ENCODE assay signal across 22 mouse cellular contexts in the genomic region with DNA sequence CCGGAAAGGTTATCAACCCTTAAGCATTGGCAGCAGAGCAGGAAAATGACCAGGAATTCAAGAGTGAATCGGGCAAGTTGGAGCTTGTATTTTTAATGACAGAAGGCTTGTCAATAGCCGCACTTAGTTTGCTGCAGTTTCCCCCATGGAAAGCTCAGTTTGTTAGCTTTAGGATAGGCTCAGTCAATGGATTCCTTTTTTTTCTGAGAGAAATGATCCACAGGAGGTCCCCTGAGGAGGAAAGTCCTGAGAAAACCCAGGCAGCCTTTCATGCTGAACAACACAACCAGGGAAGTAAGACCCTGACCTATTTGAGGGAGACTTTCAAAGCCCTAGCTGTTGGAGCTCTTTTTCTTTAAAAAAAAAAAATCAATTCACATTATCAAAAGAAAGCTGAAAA.
"Had no signal": no experiment of that assay in that cellular context is flagged by ENCODE, and none has a peak within 500 bp of the region (broad histone marks: within the 10 kb centered on the region; RNA-seq: fewer than 3 reads in every experiment).

No protein-coding gene starts in this region.

- H3K4me1 ChIP-seq: kidney, embryonic 15.5 days; limb, embryonic 12.5 days; limb, embryonic 15.5 days; megakaryocyte, embryonic 14.5 days; neural tube, embryonic 15.5 days; stomach, embryonic 15.5 days had no signal

- H3K36me3 ChIP-seq: kidney, embryonic 15.5 days; limb, embryonic 12.5 days; limb, embryonic 15.5 days; midbrain, embryonic 15.5 days; neural tube, embryonic 12.5 days; neural tube, embryonic 15.5 days; stomach, embryonic 15.5 days had no signal

- DNase-seq: kidney, postnatal 10 days; kidney, postnatal 4 days; left cerebral cortex, postnatal 4 days; liver, postnatal 0 days; lung, embryonic 14.5 days; right cerebral cortex, adult 18-20 months; right cerebral cortex, postnatal 14 days; right cerebral cortex, postnatal 4 days; thymus, postnatal 25 days had no signal

- H3K4me2 ChIP-seq: kidney, embryonic 15.5 days; limb, embryonic 12.5 days; limb, embryonic 15.5 days; liver, embryonic 11.5 days; lung, embryonic 14.5 days; midbrain, embryonic 11.5 days; midbrain, embryonic 15.5 days; neural tube, embryonic 12.5 days; neural tube, embryonic 15.5 days; stomach, embryonic 15.5 days had no signal

- H3K9ac ChIP-seq: kidney, embryonic 15.5 days; limb, embryonic 12.5 days; limb, embryonic 15.5 days; liver, embryonic 14.5 days; liver, postnatal 0 days; lung, embryonic 14.5 days; midbrain, embryonic 15.5 days; neural tube, embryonic 12.5 days; neural tube, embryonic 15.5 days; stomach, embryonic 15.5 days had no signal

- H3K27me3 ChIP-seq: kidney, embryonic 15.5 days; limb, embryonic 12.5 days; limb, embryonic 15.5 days; megakaryocyte, embryonic 14.5 days; midbrain, embryonic 15.5 days; neural tube, embryonic 12.5 days; neural tube, embryonic 15.5 days; stomach, embryonic 15.5 days had no signal

- H3K4me3 ChIP-seq: kidney, embryonic 15.5 days; limb, embryonic 12.5 days; limb, embryonic 15.5 days; megakaryocyte, embryonic 14.5 days; midbrain, embryonic 15.5 days; neural tube, embryonic 12.5 days; neural tube, embryonic 15.5 days; stomach, embryonic 15.5 days had no signal

- ATAC-seq: liver, postnatal 0 days; lung, postnatal 0 days; midbrain, embryonic 15.5 days had no signal

- H3K27ac ChIP-seq: kidney, embryonic 15.5 days; limb, embryonic 12.5 days; limb, embryonic 15.5 days; liver, embryonic 14.5 days; macrophage; midbrain, embryonic 15.5 days; neural tube, embryonic 12.5 days; neural tube, embryonic 15.5 days; stomach, embryonic 15.5 days had no signal

- H3K9me3 ChIP-seq: kidney, embryonic 15.5 days; limb, embryonic 12.5 days; limb, embryonic 15.5 days; megakaryocyte, embryonic 14.5 days; midbrain, embryonic 15.5 days; neural tube, embryonic 12.5 days; neural tube, embryonic 15.5 days; stomach, embryonic 15.5 days had no signal
